Mouse (Mus musculus) central nervous system, embryonic 14 days (tissue): ENCODE measurements around the gene Per3. TPM values are rescaled to one million over a fixed set of nuclear protein-coding genes. Genes with fewer than 3 reads are reported as not detected.

ENCODE experiments used
- polyA plus RNA-seq: library from polyadenylated mRNA; depleted of rRNA; stranded (reverse); fragments of >200 nt; gene quantifications from 2 replicates; pipeline ENCODE4 v1.2.3, GENCODE M21; 2012; rRNA removed

The Per3 gene
- polyA plus RNA-seq, result 4.5 and 5.1 TPM in 2 replicates

DNA sequence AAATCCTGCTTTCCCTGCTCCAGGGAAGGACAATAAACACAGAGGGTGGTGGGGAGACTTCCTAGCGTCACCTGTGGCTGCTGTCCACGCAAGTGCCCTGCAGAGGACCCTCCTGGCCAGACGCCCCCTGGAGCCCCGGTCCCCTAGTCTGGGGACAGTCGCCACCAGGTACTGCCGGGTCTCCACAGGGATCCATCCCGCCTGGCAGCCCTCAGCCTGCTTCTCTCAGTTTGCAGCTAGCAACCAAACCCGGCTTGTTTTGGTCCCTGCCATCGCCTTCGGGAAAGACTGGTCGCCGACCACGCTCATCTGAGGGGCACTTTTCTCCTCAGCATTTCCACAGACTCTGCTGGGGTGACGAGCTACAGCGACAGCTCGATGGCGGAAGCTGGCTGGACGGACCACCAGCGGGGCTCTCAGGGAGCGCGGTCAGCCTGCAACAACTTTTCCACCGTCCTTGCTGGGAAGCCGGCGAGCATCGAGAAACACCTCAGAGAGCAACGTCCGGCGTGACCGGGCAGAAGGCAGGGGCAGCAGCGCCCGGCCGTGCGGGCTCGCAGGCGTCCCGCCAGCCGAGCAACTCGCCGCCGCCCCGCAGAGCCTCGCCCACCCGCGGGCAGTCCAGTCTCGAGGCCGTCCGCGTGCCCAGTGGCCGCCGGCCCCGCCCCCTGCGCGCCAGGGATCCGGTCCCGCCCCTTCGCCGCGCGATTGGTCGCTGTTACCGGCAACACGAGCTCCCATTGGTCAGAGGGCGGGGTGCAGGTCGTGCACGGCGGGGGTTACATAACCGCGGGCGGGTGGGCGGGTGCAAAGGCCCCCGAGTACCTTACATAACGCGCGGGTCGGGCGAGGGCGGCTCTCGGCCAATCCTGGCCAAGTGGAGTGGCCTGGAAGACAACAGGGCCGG, at the start of gene Per3:
TSS of gene Per3 (minus strand) at position 629 of the 907 bp plus-strand sequence.

DNA sequence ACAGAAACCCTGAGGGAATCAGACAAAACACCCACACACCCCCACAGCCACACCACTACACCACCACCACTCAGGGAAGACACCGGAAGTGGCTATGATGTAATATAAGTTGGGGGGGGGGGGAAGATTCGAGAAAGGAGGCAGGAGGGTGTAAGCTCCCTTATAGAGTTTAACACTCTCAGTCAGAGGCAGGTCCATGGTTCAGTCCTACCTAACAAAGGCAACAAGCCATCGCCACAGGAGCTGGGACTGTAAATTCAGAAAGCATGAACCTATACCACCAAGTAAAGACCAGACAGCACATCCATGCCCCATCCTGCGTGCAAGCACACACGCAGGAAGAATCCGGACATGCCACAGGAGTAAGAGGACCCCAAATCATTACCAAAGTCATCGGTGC, 44.8 kb upstream of the Per3 start, which contains the start of gene Gm13090:
TSS of gene Gm13090 (plus strand) at position 301 of the 400 bp plus-strand sequence.

DNA sequence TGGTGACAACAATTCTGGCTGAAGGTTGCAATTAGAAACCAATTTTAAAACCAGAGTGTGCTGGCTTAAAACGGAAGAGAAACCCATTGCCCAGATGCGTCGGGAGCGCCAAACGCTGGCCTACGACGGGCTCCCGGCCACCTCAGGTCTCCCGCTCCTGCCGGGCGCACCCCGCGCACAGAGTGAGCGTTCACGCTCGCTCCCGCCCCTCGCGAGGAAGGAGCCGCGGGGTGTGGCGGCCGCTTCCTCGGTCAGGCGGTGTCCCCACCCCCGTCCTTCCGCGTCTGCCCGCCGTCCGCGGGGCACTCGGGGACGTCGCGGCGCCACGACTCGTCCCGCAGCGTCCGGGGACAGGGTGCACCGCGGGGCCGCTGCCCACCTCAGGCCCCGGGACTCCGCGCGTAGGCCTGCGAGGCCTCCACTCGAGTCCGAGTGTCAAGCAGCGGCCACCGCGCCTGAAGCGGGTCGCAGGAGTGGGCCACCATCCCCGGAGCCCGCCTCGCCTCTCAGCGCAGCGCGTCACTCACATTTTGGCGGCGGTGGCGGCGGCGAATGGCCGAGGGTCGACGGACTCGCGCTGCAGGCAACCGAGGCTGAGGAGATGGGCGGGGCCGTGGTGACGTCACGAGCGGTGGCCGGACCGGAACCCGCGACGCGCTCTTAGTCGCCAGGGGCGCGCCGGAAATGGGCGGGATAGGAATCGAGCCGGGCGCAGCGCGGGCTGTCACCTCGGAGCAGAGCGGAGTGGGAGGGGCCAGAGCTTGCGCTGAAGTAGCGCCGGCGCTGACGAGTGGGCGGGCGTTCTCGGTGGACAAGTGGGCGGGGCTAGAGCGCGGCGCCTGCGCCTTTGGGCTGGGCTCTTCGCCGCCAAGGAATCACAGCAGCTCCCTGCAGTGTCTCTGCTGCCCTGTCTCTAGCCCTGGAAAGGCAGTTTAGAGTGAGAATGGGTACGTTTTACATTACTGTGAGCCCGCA, 13.2 kb upstream of the Per3 start, which contains the start of gene Vamp3:
TSS of gene Vamp3 (minus strand) at position 617 of the 975 bp plus-strand sequence.

DNA sequence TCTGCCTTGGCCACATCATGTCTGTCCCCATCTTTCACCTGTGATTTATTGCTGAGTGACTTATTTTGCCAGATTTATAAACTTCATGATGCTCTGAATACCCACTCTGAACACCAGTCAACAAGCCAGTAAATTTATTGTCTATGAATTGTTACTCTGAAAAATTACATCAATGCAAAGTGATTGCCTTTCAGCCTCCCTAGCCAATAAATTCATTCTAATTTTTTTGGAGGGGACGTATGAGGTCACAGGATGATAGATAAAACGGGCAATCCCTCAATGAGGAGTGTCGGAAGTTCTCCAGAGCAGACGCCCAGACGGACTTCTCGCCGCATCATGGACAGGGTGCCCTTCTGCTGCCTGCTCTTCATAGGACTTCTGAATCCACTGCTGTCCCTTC, 47.7 kb downstream of the Per3 start, which contains the start of gene Uts2:
TSS of gene Uts2 (plus strand) at position 301 of the 400 bp plus-strand sequence.

Other genes with a start within 250 kb of the Per3 start
- gene Errfi1, start 190.7 kb downstream of the Per3 start, polyA plus RNA-seq, result 17.9 and 19.8 TPM in 2 replicates
- gene Park7, start 130.2 kb downstream of the Per3 start, polyA plus RNA-seq, result 330 and 349 TPM in 2 replicates
- gene Tnfrsf9, start 130.1 kb downstream of the Per3 start, polyA plus RNA-seq, result 0.15 and 0.25 TPM in 2 replicates
- gene Uts2, start 47.6 kb downstream of the Per3 start, polyA plus RNA-seq, result not detected in 2 replicates
- 66.5 and 69.3 TPM in 2 replicates for gene Vamp3, start 13.3 kb upstream of the Per3 start, polyA plus RNA-seq
- gene Gm13090, start 44.9 kb upstream of the Per3 start, polyA plus RNA-seq, result not detected in 2 replicates